Mouse (Mus musculus) spleen, adult 10 weeks (tissue): ENCODE results near the gene Gm21256. TPM values are rescaled to one million over a fixed set of nuclear protein-coding genes. Genes with fewer than 3 reads are reported as not detected.

Experiments used
- polyA plus RNA-seq: library from polyadenylated mRNA; stranded (reverse); fragments of 350-450 nt; fragmentation: Illumina TruSeq; extraction: RNeasy Lipid Tissue Mini Kit (QIAGEN cat#74804); gene quantifications from one replicate; pipeline ENCODE4 v1.2.3, GENCODE M21; 2015; ENCODE audit warnings: low replicate concordance; ENCODE audit not compliant: insufficient read depth

Gene Gm21256
- not detected for polyA plus RNA-seq

GRCm38 (mm10) chrY:47450660-47451059 is at the start of gene Gm21256:
TSS of gene Gm21256 (plus strand) at chrY:47450960.

Other genes with a start within 250 kb of the Gm21256 start
- not detected for gene Gm21170, start 240.1 kb downstream of the Gm21256 start, polyA plus RNA-seq